Mouse (Mus musculus): ENCODE measurements around the gene Cstad.

DNA sequence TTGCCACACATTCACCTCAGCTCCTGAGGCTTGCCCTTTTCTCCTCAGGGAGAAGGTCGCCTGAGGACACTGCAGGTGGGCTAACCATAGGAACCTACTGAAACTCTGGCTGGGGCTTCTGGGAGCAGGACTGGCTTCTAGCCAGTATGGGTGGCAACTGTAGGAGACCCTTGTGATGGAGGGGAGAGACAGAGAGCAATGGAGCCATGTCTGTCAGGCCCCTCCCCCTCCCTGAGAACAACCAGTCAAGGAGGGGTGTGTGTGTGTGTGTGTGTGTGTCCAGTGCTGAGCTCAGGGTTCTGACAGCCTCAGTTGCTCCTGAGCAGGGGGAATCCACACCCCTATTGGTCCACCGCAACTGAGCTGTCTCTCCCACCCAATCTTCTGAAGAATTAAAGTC, 7.2 kb upstream of the Cstad start:
- TF ChIP-seq CTCF (IDR thresholded peaks at IDR 0.05; ENCODE audit: control insufficient read depth, insufficient read depth, insufficient replicate concordance, low read depth, low read length) (no peak), POLR2A (IDR thresholded peaks at IDR 0.05; ENCODE audit: control insufficient read depth, low read depth, low read length) (no peak)
